Mouse (Mus musculus) adrenal gland, postnatal 14 days (tissue): ENCODE data around the gene 2610507B11Rik. TPM values are rescaled to one million over a fixed set of nuclear protein-coding genes. Genes with fewer than 3 reads are reported as not detected.

Experiments
- total RNA-seq: library from RNA; stranded (reverse); gene quantifications from 2 replicates; pipeline ENCODE4 v1.2.3, GENCODE M21; 2021

The 2610507B11Rik gene
- total RNA-seq, 1 experiment from 2014 or later, result 146 TPM

Other genes with a start within 250 kb of the 2610507B11Rik start
- gene Dhrs13, start 229.5 kb upstream of the 2610507B11Rik start, total RNA-seq, result 9.9 and 10.3 TPM in 2 replicates
- 74.3 and 81.5 TPM in 2 replicates for gene Flot2, start 223.8 kb upstream of the 2610507B11Rik start, total RNA-seq
- gene Eral1, start 181.4 kb upstream of the 2610507B11Rik start, total RNA-seq, result 28.8 and 31.6 TPM in 2 replicates
- 18.1 and 19.1 TPM in 2 replicates for gene Fam222b, start 167.1 kb upstream of the 2610507B11Rik start, total RNA-seq
- gene Traf4, start 96.2 kb upstream of the 2610507B11Rik start, total RNA-seq, result 47.2 and 50.7 TPM in 2 replicates
- gene Nek8, start 85.1 kb upstream of the 2610507B11Rik start, total RNA-seq, result 8.5 and 9.0 TPM in 2 replicates
- 36.4 and 46.4 TPM in 2 replicates for gene Tlcd1, start 85.0 kb upstream of the 2610507B11Rik start, total RNA-seq
- 1,759 and 1,890 TPM in 2 replicates for gene Rpl23a, start 78.2 kb upstream of the 2610507B11Rik start, total RNA-seq
- gene Rab34, start 73.3 kb upstream of the 2610507B11Rik start, total RNA-seq, result 89.2 and 92.2 TPM in 2 replicates
- 17.6 and 26.3 TPM in 2 replicates for gene Proca1, start 68.4 kb upstream of the 2610507B11Rik start, total RNA-seq
- gene Sdf2, start 16.0 kb upstream of the 2610507B11Rik start, total RNA-seq, result 75.3 and 78.8 TPM in 2 replicates
- 60.1 and 65.4 TPM in 2 replicates for gene Supt6, start 15.8 kb upstream of the 2610507B11Rik start, total RNA-seq
- gene BC030499, start 29.1 kb downstream of the 2610507B11Rik start, total RNA-seq, result 0.41 and 0.83 TPM in 2 replicates
- gene Spag5, start 39.8 kb downstream of the 2610507B11Rik start, total RNA-seq, result 9.7 and 12.4 TPM in 2 replicates
- gene Aldoc, start 61.2 kb downstream of the 2610507B11Rik start, total RNA-seq, result 8.8 and 9.2 TPM in 2 replicates
- gene Pigs, start 66.7 kb downstream of the 2610507B11Rik start, total RNA-seq, result 43.0 and 47.6 TPM in 2 replicates
- gene Unc119, start 81.7 kb downstream of the 2610507B11Rik start, total RNA-seq, result 24.4 and 26.8 TPM in 2 replicates
- gene Foxn1, start 124.8 kb downstream of the 2610507B11Rik start, total RNA-seq, result 0.15 TPM in 1 of 2 replicates, not detected in the other
- not detected in 2 replicates for gene Slc13a2, start 160.5 kb downstream of the 2610507B11Rik start, total RNA-seq
- 16.7 and 20.5 TPM in 2 replicates for gene Slc46a1, start 203.9 kb downstream of the 2610507B11Rik start, total RNA-seq
- gene Sarm1, start 236.0 kb downstream of the 2610507B11Rik start, total RNA-seq, result 3.3 and 4.9 TPM in 2 replicates
- gene Vtn, start 237.3 kb downstream of the 2610507B11Rik start, total RNA-seq, result 23.9 and 283 TPM in 2 replicates
- gene Sebox, start 241.7 kb downstream of the 2610507B11Rik start, total RNA-seq, result not detected in 2 replicates